Mouse (Mus musculus) liver, embryonic 14.5 days (tissue): ENCODE results near the gene Pttg1ip.

Experiments used
- CTCF ChIP-seq: IDR thresholded peaks from 2 replicates; pipeline ENCODE4 v1.5.1; 2016; ENCODE audit warnings: antibody characterized with exemption, low read depth, control low read depth
- EP300 ChIP-seq: IDR thresholded peaks from 2 replicates; pipeline ENCODE4 v1.6.1; 2016; ENCODE audit warnings: antibody characterized with exemption, low read depth

DNA sequence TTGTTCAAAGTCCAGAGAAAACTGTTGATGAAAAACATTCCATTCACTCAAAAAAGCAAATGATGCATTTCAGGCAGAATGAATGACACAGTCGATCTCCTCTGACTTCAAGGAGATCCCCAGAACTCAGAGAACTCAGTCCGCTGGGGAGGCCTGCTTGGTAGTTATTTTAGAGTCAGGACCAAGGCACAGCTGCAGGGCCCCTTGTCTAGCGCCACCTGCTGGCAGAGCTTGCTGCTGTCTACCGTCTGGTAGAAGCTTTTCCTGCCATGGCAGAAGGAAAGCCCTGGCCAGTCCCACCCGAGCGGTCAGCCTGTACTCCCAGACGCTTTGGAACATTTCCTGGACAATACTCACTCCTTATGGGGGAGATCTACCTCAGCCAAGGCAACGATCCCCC lies 14.9 kb upstream of the Pttg1ip start:
- TF ChIP-seq EP300: no peak
- TF ChIP-seq CTCF: peak; percentile 97
